Mouse (Mus musculus) embryonic fibroblast, embryonic 13.5 days (primary cell): ENCODE measurements at regions not wholly inside any gene's neighbourhood (a gene's known extent, or its start where the extent isn't known, plus 50 kb on each side); places are given as distances from the start of the nearest gene placed in this dataset.

Source experiments
- CTCF ChIP-seq: IDR thresholded peaks from 2 replicates; pipeline ENCODE4 v1.5.1; 2011; ENCODE audit warnings: mild to moderate bottlenecking, control low read depth, low read length, moderate library complexity, borderline replicate concordance; ENCODE audit not compliant: insufficient read depth
- POLR2A ChIP-seq: IDR thresholded peaks from 2 replicates; pipeline ENCODE4 v1.6.1; 2011; ENCODE audit warnings: low read depth, mild to moderate bottlenecking, control low read depth, low read length, moderate library complexity

GRCm38 (mm10) chr11:8109286-8109685 is 555.0 kb downstream of the Tns3 start:
- no peak for TF ChIP-seq CTCF
- TF ChIP-seq POLR2A: no peak
